Mouse (Mus musculus): ENCODE measurements around the gene Serpini2. TPM values are rescaled to one million over a fixed set of nuclear protein-coding genes. Genes with fewer than 3 reads are reported as not detected.
"Not testable (repeated sequence)": the region's sequence is repeated elsewhere in the genome, so short reads cannot be mapped to it uniquely, and the experiment has no call there.

Serpini2 gene
- polyA plus RNA-seq (2017; shearing (Covaris generic)) = not detected

GRCm38 (mm10) chr3:75269978-75270377, at the start of gene Serpini2:
Gene Serpini2, minus strand, starts transcription at chr3:75270078.
- ATAC-seq = no peak

GRCm38 (mm10) chr3:75308861-75309260, 39.0 kb upstream of the Serpini2 start:
- no peak for ATAC-seq

- no peak for ATAC-seq
These were observed 38.4 kb upstream of the Serpini2 start for GRCm38 (mm10) chr3:75308228-75308627.

- no peak for ATAC-seq
These were observed 35.7 kb upstream of the Serpini2 start for GRCm38 (mm10) chr3:75305584-75305983.

- no peak for ATAC-seq
These were observed 34.7 kb upstream of the Serpini2 start for GRCm38 (mm10) chr3:75304621-75305020.

- no peak for ATAC-seq
These were observed 31.2 kb upstream of the Serpini2 start for GRCm38 (mm10) chr3:75301072-75301471.

- not testable (repeated sequence) for ATAC-seq
These were observed 29.6 kb upstream of the Serpini2 start for GRCm38 (mm10) chr3:75299464-75299863.

GRCm38 (mm10) chr3:75297758-75298111, 27.9 kb upstream of the Serpini2 start:
- no peak for ATAC-seq

- no peak for ATAC-seq
These were observed 27.3 kb upstream of the Serpini2 start for GRCm38 (mm10) chr3:75297026-75297757.

- ATAC-seq = no peak
These were observed 23.4 kb upstream of the Serpini2 start for GRCm38 (mm10) chr3:75293243-75293642.

GRCm38 (mm10) chr3:75277455-75277854, 7.6 kb upstream of the Serpini2 start:
- ATAC-seq = no peak

GRCm38 (mm10) chr3:75276522-75276921, 6.6 kb upstream of the Serpini2 start:
- ATAC-seq = no peak

- no peak for ATAC-seq
These were observed 5.2 kb upstream of the Serpini2 start for GRCm38 (mm10) chr3:75275127-75275526.

- ATAC-seq = no peak
These were observed 10.5 kb downstream of the Serpini2 start for GRCm38 (mm10) chr3:75259356-75259755.

GRCm38 (mm10) chr3:75219694-75220093, 50.2 kb downstream of the Serpini2 start:
- ATAC-seq = no peak

GRCm38 (mm10) chr3:75219211-75219610, 50.7 kb downstream of the Serpini2 start:
- ATAC-seq = no peak

GRCm38 (mm10) chr3:75202808-75203503, 66.9 kb downstream of the Serpini2 start:
- peak; percentile 82 for ATAC-seq

Other genes with a start within 250 kb of the Serpini2 start
- under 1 TPM in 1 of 3 experiments, not detected in 2; 0.20 TPM for gene Zbbx, start 105.0 kb downstream of the Serpini2 start, polyA plus RNA-seq (2017; shearing (Covaris generic))
- under 1 TPM; 0.17 to 0.41 (median 0.32) TPM for gene Wdr49, start 212.1 kb upstream of the Serpini2 start, polyA plus RNA-seq (2017; shearing (Covaris generic))

All from inflammation-experienced regulatory T-cells, adult 6 months (primary cell).